Mouse (Mus musculus): Measurements from ENCODE around the gene Sufu.

The Sufu gene

GRCm38 (mm10) chr19:46516667-46517528 is 120.2 kb downstream of the Sufu start:
- no peak for DNase-seq (ENCODE audit: low spot score)

DNA sequence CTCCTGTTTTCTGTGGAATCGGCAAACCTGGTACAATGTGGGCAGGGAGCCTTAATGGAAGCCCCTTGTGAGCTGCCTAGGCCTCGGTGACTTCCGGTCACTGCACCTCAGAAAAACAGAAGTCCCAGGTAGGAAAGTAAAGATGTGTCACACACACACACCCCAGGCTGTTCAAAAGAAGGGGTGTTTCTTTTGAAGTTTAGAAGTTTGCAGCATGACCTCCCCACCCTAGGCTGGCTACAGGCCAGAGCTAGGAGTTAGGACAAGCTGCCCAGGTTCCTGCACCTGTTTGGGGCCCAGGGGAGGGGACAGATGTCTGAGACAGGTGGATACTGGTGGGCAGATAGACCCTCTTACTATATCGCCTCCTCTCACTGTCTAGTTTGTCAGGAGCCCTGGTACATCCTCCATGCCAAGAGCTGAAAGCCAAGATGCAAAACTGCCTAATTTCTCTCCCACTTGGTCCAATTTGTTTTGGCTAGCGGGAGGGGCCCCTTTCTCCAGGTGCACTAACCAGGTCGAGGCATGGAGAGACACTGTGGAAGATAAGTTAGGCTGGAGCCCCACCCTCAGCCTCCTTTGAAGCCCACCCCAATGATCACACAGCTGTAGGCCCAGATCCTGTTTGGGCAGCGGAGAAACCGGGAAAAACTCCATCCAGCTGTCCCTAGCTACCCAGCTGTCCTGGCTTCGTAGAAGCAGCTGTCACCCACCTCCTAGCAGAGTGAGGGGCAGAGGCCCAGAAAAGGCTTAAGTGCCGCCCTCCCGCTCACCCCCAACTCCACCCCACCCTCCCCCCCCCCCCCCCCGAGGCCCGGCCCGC is 121.0 kb downstream of the Sufu start:
- DNase-seq (ENCODE audit: low spot score) = no peak

- DNase-seq (ENCODE audit: low spot score) = peak; percentile 75
These were observed 121.7 kb downstream of the Sufu start for GRCm38 (mm10) chr19:46518352-46518787.

DNA sequence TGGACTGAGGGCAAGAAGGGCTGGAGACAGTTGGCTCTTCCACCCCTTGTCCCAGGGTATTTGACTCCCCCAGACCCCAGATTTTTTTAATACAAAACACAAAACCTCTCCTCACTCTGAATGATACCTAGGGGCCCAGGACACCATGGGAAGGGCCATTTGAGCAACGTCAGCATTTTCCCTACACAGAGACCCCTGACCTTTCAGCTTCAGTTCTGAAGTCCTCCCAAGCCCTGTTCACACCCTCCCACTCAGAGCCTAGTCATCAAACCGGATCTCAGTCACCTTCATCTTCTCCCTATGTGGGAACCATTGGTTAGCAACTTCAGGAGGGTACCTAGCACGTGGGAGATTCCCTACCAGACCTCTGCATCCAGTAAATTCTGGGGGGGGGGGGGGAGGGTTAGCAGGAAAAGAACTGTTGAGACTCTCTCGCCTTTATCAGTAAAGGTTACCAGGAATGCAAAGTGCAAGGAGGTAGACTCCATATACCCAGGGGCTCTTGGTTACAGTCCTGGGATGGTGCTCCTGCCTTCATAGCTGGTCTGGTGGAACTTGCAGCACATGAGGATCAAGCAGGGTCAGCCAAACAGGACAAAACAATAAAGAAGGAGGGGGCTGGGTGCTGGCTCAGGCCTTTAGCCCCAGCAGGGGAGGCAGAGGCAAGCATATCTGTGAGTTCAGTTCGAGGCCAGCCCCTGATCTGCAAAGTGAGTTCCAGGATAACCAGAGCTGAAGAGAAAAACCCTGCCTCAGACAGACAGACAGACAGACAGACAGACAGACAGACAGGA is 122.3 kb downstream of the Sufu start:
- peak; percentile 58 for DNase-seq (ENCODE audit: low spot score)

DNA sequence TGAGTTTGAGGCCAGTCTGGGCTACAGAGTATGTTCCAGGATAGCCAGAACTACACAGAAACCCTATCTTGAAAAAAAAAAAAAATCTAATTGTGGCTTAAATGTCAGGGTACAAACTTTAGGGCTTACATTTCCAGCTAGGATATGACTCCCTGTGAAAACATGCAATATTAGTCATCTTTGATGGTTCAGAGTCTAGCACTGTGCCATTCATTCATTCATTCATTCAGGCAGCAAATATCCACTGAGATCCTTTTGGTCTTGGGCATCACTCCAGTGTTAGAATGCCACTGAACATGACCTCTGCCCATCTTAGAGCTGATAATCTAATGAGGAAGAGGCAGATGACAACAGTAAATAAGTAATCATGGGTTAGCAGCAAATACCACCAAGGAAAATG is 125.0 kb downstream of the Sufu start:
- no peak for DNase-seq (ENCODE audit: low spot score)

GRCm38 (mm10) chr19:46522433-46523044 is 125.8 kb downstream of the Sufu start:
- no peak for DNase-seq (ENCODE audit: low spot score)

DNA sequence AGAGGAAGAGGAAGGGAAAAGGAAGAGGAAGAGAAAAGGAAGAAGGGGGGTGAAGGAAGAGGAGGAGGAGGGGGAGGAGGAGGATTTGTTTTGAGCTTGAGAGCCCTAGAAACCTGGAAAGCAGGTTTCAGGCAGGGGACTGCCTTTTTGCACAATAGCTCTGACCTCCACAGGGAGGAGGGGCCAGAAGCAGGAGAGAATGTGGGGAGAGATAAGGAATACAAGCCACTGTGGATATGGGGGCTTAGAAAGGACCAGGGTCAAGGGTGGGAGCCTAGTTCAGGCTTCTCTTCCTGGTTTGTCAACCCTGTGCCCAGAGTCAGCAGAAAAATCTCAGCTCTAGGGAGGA is 126.4 kb downstream of the Sufu start:
- DNase-seq (ENCODE audit: low spot score) = peak; percentile 55

DNA sequence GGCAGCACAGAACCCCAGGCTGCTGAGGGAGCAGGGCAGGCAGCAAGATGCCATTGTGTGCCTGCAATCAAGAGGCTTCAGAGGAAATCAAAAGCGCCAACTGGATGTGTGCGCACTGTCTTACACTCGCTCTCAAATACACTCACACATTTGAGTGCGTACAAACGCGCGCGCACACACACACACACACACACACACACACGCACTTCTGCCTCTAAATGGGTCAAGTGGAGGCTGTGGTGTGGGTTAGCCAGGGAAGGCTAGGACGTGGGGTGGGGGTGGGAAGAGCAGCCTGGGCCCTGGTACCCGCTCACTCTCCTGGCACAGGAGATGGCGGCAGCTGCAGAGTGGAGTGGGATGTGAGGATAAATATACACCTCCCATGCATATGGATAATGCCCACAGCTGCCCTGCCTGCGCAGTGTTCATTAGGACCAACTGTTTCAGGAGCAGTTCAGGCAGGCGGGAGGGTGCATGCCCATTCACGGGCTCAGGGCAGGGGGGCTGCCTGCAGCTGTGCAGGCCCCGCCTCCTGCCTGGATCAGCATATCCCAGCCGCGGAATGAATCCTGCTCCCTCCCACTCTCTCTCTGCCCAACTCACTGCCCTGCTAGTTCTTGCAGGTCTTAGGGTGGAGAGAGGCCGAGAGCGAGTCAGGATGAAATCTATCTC is 126.9 kb downstream of the Sufu start:
- peak; percentile 75 for DNase-seq (ENCODE audit: low spot score)

DNA sequence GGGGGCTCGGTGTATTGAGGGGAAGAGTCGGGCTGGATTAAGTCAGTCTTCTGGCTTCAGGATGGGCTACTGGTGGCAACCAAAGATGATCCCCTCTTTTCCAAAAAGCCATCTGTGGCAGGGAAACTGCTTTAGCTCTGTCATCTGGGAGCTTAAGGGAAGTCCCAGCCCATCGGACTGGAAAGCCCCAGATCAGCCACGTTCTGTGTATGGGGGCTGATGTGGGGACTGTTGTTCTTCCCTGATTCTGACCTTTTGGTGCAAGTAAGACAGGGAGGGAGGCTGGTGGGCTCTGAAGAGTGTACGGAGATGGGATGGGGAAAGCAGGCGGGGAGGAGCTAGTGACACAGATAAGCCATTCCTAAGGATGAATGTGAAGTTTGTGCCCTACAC is 127.5 kb downstream of the Sufu start:
- DNase-seq (ENCODE audit: low spot score) = no peak

DNA sequence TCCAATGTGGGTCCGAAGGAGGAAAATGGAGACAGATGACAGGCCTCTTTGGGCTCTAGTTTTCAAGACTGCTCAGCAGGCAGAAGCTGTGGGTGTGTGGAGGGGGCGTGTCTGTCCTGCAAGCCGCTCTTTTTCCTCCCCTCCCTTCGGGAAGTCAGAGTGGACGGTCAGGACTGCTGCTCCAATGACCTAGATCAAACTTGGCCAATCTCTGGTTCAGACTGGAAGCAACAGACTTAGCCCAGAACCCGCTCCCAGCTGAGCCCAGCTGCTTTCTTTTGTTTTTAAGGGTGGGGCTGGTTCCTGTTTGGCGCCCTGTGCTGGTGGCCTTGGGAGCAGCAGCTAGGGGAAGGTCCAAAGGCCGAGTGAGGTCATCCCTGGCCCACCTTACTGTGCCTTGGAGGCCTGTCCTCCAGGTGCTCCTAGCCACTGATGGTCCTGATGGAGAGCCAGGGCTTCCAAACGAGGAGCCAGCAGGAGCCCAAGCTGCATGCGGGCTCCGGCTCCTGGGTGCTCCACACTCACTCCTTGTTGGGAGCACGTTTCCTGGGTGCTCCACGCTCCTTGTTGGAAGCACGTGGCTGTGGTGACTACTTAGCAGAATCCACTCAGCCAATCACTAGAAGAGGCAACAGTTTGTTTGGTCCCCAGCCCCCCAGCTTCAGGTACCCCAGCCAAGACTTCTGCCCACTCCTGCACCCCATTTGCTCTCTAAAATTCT is 128.1 kb downstream of the Sufu start:
- DNase-seq (ENCODE audit: low spot score) = peak; percentile 83

DNA sequence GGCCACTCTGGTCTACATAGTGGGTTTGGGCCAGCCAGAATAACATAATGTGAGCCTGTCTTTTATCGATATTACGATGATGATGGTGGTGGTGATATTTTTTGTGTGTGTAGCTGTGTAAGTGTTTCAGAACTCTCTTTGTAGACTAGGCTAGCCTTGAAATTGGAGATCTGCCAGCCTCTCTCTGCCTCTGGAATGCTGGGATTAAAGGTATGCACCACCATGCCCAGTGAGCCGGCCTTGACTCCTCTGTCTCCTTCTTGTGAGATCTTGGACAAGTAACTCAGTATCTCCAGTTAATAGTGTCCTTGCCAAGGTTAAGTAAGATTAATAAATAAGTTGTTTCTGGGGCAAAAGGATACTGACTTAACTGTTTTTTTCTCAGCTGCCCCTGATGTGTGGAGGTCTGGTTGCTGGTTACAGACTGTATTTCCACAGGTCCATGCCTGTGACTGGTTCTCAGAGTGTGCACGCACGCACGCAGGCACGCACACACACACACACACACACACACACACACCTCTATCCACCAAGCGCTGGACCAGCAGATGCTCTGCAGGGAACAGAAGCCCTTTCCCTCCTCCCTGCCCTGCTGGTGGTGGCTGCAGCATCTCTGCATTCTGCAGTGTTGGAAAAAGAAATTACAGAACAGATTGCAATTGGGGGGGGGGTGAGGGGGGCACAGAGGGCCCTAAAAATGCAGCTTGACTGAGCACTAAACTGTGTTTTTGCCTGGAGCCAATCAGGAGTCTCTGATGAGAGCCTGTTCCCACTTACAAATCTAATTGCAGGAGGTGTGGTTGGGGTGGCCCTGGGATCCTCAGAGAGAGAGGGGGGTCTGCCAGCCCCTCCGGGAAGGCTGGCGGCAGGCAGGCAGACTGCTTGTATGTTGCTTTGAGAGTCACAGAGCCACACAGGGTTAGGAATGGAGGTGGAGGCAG is 129.3 kb downstream of the Sufu start:
- DNase-seq (ENCODE audit: low spot score) = no peak

DNA sequence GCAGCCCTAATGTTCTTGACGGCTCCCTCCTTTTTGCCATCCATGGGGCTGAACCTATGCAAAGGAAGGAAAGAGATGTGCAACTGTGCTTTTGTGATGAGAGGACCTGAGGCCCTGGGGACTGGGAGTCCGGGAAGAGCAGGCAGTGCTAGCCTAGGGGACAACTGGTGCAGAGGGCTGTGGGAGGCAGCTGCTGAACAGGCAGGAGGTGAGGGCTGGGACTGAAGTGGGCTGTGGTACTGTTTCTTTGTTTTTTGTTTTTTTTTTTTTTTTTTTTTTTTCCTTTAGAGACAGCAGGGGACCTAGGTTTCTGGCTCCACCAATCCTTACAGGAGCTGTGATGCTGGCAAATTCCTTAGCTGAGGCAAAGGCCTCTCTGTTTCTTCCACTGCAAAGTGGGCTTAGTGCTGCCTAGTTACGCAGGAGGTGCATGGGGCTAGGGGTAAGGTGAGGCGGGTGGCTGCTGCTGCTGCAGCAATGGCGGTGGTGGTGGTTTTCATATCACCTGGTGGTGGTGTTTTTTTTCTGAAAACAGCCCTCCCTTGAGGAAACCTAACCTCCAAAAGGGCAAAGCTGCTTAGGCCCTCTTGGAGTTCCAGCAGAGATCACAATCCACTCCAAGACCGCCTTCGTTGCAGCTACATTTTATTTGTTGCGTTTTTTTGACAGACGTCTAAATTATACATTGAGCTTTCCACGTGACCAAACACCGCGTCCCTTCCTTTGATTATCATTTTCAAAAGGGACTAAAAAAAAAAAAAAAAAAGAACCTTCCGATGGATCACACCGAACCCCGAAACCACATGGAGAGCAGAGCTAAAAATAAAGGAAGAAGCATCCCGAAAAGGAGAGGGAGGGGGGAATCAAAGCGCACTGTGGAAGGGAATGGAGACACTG is 131.2 kb downstream of the Sufu start:
- no peak for DNase-seq (ENCODE audit: low spot score)

- peak; percentile 80 for DNase-seq (ENCODE audit: low spot score)
These were observed 132.0 kb downstream of the Sufu start for GRCm38 (mm10) chr19:46528529-46529213.

GRCm38 (mm10) chr19:46529601-46530448 is 133.1 kb downstream of the Sufu start:
- DNase-seq (ENCODE audit: low spot score) = no peak

DNA sequence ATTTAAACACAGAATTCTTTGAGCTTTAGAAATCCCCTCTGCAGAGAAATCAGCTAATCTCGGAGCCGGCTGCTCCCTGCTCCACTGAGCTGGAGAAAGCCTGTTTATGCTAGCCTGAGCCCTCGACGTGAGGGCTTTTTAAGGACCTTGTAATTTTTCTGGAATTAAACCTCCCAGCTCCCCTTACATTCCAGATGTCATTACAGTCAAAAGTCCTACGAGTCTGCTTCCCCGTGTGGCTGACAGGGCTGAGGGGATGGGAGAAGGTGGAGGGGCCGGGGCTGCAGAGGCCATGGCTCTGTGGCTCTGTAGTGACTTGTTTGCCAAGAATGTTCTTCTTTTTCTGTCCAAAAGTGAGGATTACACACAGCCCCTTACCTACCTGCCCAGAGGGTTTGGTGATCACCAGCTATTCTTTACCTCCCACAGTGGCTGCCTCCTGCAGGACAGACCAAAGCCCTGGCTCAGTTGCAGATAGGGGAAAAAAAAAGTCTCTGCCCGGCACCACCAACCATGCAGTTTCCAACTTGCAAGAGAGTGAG is 133.8 kb downstream of the Sufu start:
- no peak for DNase-seq (ENCODE audit: low spot score)
